In the genomic region with DNA sequence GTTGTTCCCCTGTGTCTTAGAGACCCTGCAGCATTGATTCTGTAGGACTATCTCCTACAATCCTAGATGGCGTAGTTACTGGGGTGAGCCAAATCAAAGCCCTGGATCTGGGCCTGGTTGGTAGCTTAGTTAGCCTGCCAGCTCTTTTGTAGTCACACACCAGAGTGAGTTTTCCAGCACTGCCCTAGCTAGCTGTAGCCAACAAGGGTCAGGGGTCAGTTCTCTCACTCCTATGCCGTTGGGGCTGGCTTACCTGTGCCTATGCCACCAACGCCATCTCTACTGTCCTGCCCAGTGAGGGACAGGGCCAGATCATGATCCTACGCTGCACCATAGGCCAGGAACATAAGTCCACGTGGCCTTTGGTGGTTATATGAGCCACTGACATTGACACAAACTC, we compare ENCODE assay signal across 16 mouse cellular contexts.
"Had no signal": no experiment of that assay in that cellular context is flagged by ENCODE, and none has a peak within 500 bp of the region (broad histone marks: within the 10 kb centered on the region; RNA-seq: fewer than 3 reads in every experiment).

No protein-coding gene starts in this region.

- H3K27me3 ChIP-seq: lung, embryonic 15.5 days; midbrain, embryonic 13.5 days; midbrain, embryonic 15.5 days; neural tube, embryonic 12.5 days; stomach, embryonic 15.5 days had no signal

- H3K9me3 ChIP-seq: lung, embryonic 15.5 days; neural tube, embryonic 12.5 days; stomach, embryonic 15.5 days had no signal

- DNase-seq: lung, adult 2 months; lung, postnatal 14 days; lung, postnatal 36 days; right cerebral cortex, postnatal 14 days; thymus, adult 2 months; thymus, postnatal 25 days; thymus, postnatal 4 days had no signal

- ATAC-seq: lung, postnatal 0 days; midbrain, embryonic 13.5 days; midbrain, embryonic 15.5 days had no signal

- H3K4me1 ChIP-seq: lung, embryonic 15.5 days; midbrain, embryonic 13.5 days; midbrain, embryonic 15.5 days; neural tube, embryonic 12.5 days; stomach, embryonic 15.5 days had no signal

- H3K4me2 ChIP-seq: lung, embryonic 15.5 days; midbrain, embryonic 11.5 days; midbrain, embryonic 13.5 days; midbrain, embryonic 15.5 days; neural tube, embryonic 12.5 days; stomach, embryonic 15.5 days had no signal

- H3K4me3 ChIP-seq: lung, embryonic 15.5 days; midbrain, embryonic 13.5 days; midbrain, embryonic 15.5 days; neural tube, embryonic 12.5 days; stomach, embryonic 15.5 days had no signal

- H3K36me3 ChIP-seq: lung, embryonic 15.5 days; midbrain, embryonic 13.5 days; midbrain, embryonic 15.5 days; neural tube, embryonic 12.5 days; stomach, embryonic 15.5 days had no signal

- H3K27ac ChIP-seq: lung, embryonic 15.5 days; macrophage; midbrain, embryonic 13.5 days; midbrain, embryonic 15.5 days; neural tube, embryonic 12.5 days; stomach, embryonic 15.5 days; stomach, postnatal 0 days had no signal

- H3K9ac ChIP-seq: lung, embryonic 15.5 days; midbrain, embryonic 13.5 days; midbrain, embryonic 15.5 days; neural tube, embryonic 12.5 days; stomach, embryonic 15.5 days had no signal
